Mouse (Mus musculus) cerebellum, adult 2 months (tissue): ENCODE measurements around the gene Mrps14.

Source experiments
- CTCF ChIP-seq: fragments of 200-500 bp; IDR thresholded peaks from 2 replicates; pipeline ENCODE4 v1.5.1; 2011; ENCODE audit warnings: low read depth, mild to moderate bottlenecking, control low read depth, low read length, moderate library complexity, borderline replicate concordance; ENCODE audit not compliant: insufficient read depth
- POLR2A ChIP-seq: fragments of 200-500 bp; IDR thresholded peaks from 2 replicates; pipeline ENCODE4 v1.6.1; 2011; ENCODE audit warnings: low read length, control low read depth, borderline replicate concordance; ENCODE audit not compliant: insufficient read depth

DNA sequence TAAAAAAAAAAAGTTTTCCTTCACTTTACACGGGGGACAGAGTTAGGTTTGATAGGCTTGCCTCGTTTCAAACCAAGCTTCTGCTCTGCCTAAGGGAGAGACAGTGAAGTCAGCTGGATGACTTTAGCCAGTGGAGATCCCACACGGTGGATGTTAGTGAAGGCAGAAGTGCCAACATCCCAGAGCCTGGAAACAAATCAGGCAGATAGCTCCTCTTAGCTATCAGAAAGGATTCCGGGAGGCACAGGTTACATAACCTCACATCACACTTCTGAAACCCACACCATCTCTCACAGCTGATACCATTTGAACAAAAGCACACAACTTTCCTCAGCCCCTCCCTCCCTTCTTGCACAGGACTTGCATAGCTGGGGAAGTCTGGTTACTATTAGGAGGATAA, 55.8 kb downstream of the Mrps14 start:
- TF ChIP-seq CTCF = no peak
- no peak for TF ChIP-seq POLR2A
